Mouse (Mus musculus): Measurements from ENCODE around the gene Chst8.

GRCm38 (mm10) chr7:34847900-34848299 lies 35.4 kb upstream of the Chst8 start:
- TF ChIP-seq EP300 (IDR thresholded peaks at IDR 0.05; ENCODE audit: low read depth), result no peak
- TF ChIP-seq CTCF (IDR thresholded peaks at IDR 0.05; ENCODE audit: low read depth), result no peak

All from liver, postnatal 0 days (tissue).